Mouse (Mus musculus): ENCODE data around the gene Wars2. TPM values are rescaled to one million over a fixed set of nuclear protein-coding genes. Genes with fewer than 3 reads are reported as not detected.

Wars2 gene
- polyA plus RNA-seq, 1 experiment from 2014 or later, result 10.9 TPM

DNA sequence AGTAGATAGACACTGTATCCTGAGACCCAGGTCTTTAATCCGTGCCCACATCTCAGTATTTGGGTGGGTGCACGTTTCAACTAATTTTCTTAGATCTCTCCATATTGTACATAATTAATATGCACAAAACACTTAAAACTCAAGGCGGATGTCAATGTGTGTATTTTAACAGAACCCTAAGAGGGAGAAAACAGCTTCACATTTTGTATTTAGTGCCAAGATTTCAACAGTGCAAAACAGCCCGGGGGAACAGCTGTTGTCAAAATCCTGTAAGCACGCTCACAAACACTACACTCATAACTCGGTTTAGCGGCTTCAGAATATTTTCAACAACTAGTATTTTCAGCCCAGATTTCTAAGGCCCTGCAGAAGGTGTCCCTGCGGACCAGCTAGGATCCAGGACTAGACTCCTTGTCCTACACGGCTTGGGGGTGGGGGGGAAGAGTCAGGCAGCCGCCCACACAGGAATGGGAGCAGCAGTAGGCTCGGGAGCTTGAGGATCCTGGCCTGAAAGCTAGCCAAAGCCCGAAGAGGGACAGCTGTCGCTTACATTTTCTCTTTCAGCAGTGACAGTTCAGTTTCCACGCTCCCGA is 113.8 kb downstream of the Wars2 start:
- 2% methylated on average over 15 of the region's 15 CpGs for WGBS
- Histone ChIP-seq H3K4me2 (ENCODE audit: low read length) (no peak overlapping the region), H3K27ac (ENCODE audit: low read depth) (no peak overlapping the region), H3K9ac (ENCODE audit: low read length) (no peak overlapping the region), H3K27me3 (replicated peaks; ENCODE audit: control insufficient read depth, insufficient read depth, low read length) (peaks cover 99% of the 10 kb centered on the region), H3K4me3 (ENCODE audit: low read depth, low read length) (no peak overlapping the region), H3K9me3 (ENCODE audit: control insufficient read depth, low read length) (no peaks in the 10 kb centered on the region), H3K4me1 (replicated peaks; ENCODE audit: control insufficient read depth, insufficient read depth, low read length) (peaks cover 7% of the 10 kb centered on the region; the same call in 1 of the 2 replicates), H3K36me3 (ENCODE audit: control insufficient read depth, insufficient read depth, low read length) (no peaks in the 10 kb centered on the region)
- ATAC-seq (replicated peaks; ENCODE audit: low FRiP score, low TSS enrichment, low read depth), result no peak
- DNase-seq (ENCODE audit: low spot score), result peak; percentile 81

DNA sequence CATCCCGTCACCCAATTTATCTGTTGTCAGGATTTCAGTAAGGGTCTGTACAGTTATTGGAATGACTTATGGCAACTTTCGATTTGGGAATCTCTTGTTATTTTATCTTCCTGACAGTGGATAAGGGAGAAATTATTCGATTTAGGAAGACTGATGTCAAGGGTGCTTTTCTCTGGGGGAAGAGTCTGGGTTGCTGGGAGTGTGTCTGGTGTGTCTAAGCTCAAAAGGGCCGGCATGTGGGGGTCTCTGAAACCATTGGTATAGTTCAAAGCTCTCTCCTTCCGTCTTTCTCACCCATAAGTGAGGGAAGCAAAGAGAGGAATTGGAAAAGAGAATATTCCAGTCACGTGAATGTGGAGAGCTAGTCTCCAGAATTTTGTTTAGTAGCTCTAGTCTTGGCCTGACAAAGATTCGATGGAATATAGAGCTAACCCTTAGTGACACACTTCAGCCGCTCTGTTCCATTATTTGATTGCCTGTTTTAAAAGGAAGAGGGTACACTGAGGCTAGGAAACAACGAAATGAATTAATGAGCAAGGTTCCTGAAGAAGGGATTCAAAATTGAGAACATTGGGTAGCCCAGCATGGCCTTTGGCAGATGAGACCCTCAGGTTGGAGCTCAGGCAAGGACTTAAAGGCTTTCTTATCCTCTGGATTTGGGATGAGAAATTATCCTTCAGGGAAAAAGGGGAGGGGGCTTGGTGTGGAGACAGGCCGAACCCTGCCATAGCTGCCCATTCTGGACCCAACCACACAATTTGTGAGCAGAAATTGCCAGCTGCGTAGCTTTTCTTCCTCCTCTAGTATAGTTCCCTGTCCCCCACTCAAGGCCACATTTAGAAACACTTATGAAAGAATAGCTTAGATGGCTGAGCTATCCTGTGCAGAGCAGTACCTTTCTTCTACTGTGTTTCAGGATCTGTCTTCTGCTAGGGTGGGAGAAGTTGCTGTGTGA is 114.8 kb downstream of the Wars2 start:
- no peak overlapping the region for H3K4me2 ChIP-seq (ENCODE audit: low read length)
- WGBS, result 5% methylated on average over 11 of the region's 11 CpGs
- H3K4me3 ChIP-seq (ENCODE audit: low read depth, low read length), result no peak overlapping the region
- ATAC-seq (replicated peaks; ENCODE audit: low FRiP score, low TSS enrichment, low read depth) (no peak), DNase-seq (ENCODE audit: low spot score) (peak; percentile 60)
- H3K27me3 ChIP-seq (replicated peaks; ENCODE audit: control insufficient read depth, insufficient read depth, low read length), result peaks cover 99% of the 10 kb centered on the region
- no peak overlapping the region for H3K27ac ChIP-seq (ENCODE audit: low read depth)
- H3K4me1 ChIP-seq (replicated peaks; ENCODE audit: control insufficient read depth, insufficient read depth, low read length), result peaks cover 7% of the 10 kb centered on the region; the same call in 1 of the 2 replicates
- no peak overlapping the region for H3K9ac ChIP-seq (ENCODE audit: low read length)
- H3K36me3 ChIP-seq (ENCODE audit: control insufficient read depth, insufficient read depth, low read length), result no peaks in the 10 kb centered on the region
- H3K9me3 ChIP-seq (ENCODE audit: control insufficient read depth, low read length), result no peaks in the 10 kb centered on the region

GRCm38 (mm10) chr3:99256366-99256750 is 115.5 kb downstream of the Wars2 start:
- WGBS, result 2% methylated on average over 11 of the region's 11 CpGs

GRCm38 (mm10) chr3:99256766-99257165 is 115.9 kb downstream of the Wars2 start:
- Histone ChIP-seq H3K9ac (ENCODE audit: low read length) (no peak overlapping the region), H3K27me3 (replicated peaks; ENCODE audit: control insufficient read depth, insufficient read depth, low read length) (peaks cover 99% of the 10 kb centered on the region), H3K36me3 (ENCODE audit: control insufficient read depth, insufficient read depth, low read length) (no peaks in the 10 kb centered on the region), H3K27ac (ENCODE audit: low read depth) (no peak overlapping the region), H3K4me2 (ENCODE audit: low read length) (no peak overlapping the region), H3K9me3 (ENCODE audit: control insufficient read depth, low read length) (no peaks in the 10 kb centered on the region), H3K4me1 (replicated peaks; ENCODE audit: control insufficient read depth, insufficient read depth, low read length) (peaks cover 7% of the 10 kb centered on the region; the same call in 1 of the 2 replicates), H3K4me3 (ENCODE audit: low read depth, low read length) (no peak overlapping the region)
- whole genome bisulfite sequencing, result 2% methylated on average over 20 of the region's 20 CpGs
- ATAC-seq (replicated peaks; ENCODE audit: low FRiP score, low TSS enrichment, low read depth), result no peak
- DNase-seq (ENCODE audit: low spot score), result peak; percentile 71

More at GRCm38 (mm10) chr3:99256366-99256750, 115.5 kb downstream of the Wars2 start:
- Histone ChIP-seq H3K27me3 (replicated peaks; ENCODE audit: control insufficient read depth, insufficient read depth, low read length) (peaks cover 99% of the 10 kb centered on the region), H3K36me3 (ENCODE audit: control insufficient read depth, insufficient read depth, low read length) (no peaks in the 10 kb centered on the region), H3K4me3 (ENCODE audit: low read depth, low read length) (no peak overlapping the region), H3K9me3 (ENCODE audit: control insufficient read depth, low read length) (no peaks in the 10 kb centered on the region), H3K27ac (ENCODE audit: low read depth) (no peak overlapping the region), H3K4me2 (ENCODE audit: low read length) (no peak overlapping the region), H3K4me1 (replicated peaks; ENCODE audit: control insufficient read depth, insufficient read depth, low read length) (peaks cover 7% of the 10 kb centered on the region; the same call in 1 of the 2 replicates), H3K9ac (ENCODE audit: low read length) (no peak overlapping the region)
- DNase-seq (ENCODE audit: low spot score) (peak; percentile 63), ATAC-seq (replicated peaks; ENCODE audit: low FRiP score, low TSS enrichment, low read depth) (no peak)

DNA sequence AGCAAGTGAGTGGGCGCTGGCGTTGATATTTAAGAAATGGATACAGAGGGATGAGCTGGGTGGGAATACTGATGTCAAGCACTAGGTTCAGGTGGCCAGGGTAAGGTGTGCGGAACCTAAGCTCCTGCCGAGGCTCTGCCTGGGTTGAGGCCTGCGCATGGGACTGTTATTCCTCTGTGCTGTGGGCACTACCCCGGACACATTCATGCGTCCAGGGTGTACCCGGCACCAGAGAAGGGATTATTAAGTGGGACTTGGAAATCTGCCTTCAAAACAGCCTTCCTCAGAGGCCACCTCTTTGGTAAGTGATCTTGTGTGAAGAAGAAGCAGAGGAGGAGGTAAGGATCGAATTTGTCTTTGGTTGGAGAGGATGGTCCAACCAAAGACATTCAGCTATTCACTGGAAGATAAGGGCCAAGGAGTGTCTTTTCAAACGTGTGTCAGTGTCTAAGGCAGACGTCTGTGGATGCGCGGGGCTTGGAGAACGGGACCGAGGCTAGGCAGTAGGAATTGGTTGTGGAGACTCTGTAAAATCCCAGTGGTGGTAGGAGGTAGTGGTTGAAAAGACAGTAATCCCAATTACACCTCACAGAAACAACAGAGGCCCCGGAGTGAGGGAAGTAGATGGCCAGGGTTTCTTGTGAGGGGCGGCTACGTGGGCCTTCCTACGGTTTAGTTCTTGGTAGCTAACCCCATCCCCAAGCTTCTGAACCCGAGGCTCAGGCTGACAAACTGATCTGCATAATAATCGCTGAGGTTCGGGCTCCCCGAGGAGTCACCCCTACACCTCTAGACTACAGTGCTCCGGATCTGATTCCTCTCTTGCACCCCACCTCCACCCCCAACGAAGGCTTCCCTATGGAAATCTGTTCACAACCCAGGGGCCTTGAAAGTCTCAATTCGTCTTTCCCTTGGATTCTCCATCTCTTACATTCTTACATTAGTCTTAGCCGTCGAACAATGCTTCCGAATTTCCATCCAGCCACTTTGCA is 117.0 kb downstream of the Wars2 start:
- Histone ChIP-seq H3K27me3 (replicated peaks; ENCODE audit: control insufficient read depth, insufficient read depth, low read length) (peaks cover 99% of the 10 kb centered on the region), H3K9me3 (ENCODE audit: control insufficient read depth, low read length) (no peaks in the 10 kb centered on the region), H3K36me3 (ENCODE audit: control insufficient read depth, insufficient read depth, low read length) (no peaks in the 10 kb centered on the region), H3K9ac (ENCODE audit: low read length) (no peak overlapping the region), H3K4me1 (replicated peaks; ENCODE audit: control insufficient read depth, insufficient read depth, low read length) (peaks cover 7% of the 10 kb centered on the region; the same call in 1 of the 2 replicates), H3K4me2 (ENCODE audit: low read length) (no peak overlapping the region), H3K4me3 (ENCODE audit: low read depth, low read length) (no peak overlapping the region), H3K27ac (ENCODE audit: low read depth) (no peak overlapping the region)
- DNase-seq (ENCODE audit: low spot score) (peak; percentile 62), ATAC-seq (replicated peaks; ENCODE audit: low FRiP score, low TSS enrichment, low read depth) (no peak)
- WGBS, result 2% methylated on average over 29 of the region's 29 CpGs

DNA sequence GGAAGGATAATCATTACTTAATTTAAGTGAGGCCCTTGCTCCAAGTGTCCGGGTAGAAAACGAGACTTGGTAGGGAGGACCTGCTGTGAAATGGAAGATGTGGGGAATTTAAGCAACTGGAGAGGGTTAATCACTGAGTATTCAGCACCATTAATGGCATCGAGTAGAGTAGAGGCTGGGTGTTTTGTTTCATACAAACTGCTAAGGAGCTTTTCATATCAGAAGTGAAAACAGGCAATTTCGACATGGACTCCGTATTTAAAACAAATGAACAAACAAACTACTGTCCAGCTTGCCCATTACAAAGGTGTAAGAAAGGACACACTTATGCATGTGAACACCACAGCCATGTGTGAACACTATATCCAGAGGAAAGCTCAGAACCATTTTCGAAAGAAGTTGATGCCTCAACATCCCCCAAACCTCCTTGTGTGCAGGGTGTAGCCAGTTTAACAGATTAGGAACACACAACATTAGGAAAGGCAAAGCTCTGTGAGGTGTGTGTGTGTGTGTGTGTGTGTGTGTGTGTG is 118.9 kb downstream of the Wars2 start:
- WGBS, result 8% methylated on average over 6 of the region's 6 CpGs
- DNase-seq (ENCODE audit: low spot score) (no peak), ATAC-seq (replicated peaks; ENCODE audit: low FRiP score, low TSS enrichment, low read depth) (no peak)
- H3K4me2 ChIP-seq (ENCODE audit: low read length), result no peak overlapping the region
- H3K9me3 ChIP-seq (ENCODE audit: control insufficient read depth, low read length), result no peaks in the 10 kb centered on the region
- H3K27me3 ChIP-seq (replicated peaks; ENCODE audit: control insufficient read depth, insufficient read depth, low read length), result peaks cover 100% of the 10 kb centered on the region
- H3K36me3 ChIP-seq (ENCODE audit: control insufficient read depth, insufficient read depth, low read length), result no peaks in the 10 kb centered on the region
- H3K4me1 ChIP-seq (replicated peaks; ENCODE audit: control insufficient read depth, insufficient read depth, low read length), result no peaks in the 10 kb centered on the region
- no peak overlapping the region for H3K27ac ChIP-seq (ENCODE audit: low read depth)
- H3K9ac ChIP-seq (ENCODE audit: low read length), result no peak overlapping the region
- no peak overlapping the region for H3K4me3 ChIP-seq (ENCODE audit: low read depth, low read length)

DNA sequence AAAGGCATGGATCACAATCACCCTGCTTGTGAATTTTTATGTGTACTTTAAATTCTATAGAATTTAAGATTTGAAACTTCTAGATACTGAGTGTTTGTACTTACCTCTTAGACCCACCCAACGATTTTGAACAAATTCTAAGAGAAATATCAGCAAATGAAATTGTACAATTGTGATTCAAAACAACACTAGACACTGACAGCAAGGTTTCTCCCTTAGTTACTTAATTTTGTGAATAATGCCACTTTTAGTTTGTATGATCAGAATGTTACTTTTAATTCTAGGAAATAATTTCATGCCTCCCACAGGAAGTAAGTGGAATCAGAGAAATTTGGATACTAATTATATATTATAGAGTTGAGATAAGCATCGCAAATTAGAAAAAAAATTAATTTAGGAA is 119.5 kb downstream of the Wars2 start:
- DNase-seq (ENCODE audit: low spot score) (no peak), ATAC-seq (replicated peaks; ENCODE audit: low FRiP score, low TSS enrichment, low read depth) (no peak)
- H3K4me2 ChIP-seq (ENCODE audit: low read length), result no peak overlapping the region
- peaks cover 100% of the 10 kb centered on the region for H3K27me3 ChIP-seq (replicated peaks; ENCODE audit: control insufficient read depth, insufficient read depth, low read length)
- H3K27ac ChIP-seq (ENCODE audit: low read depth), result no peak overlapping the region
- no peaks in the 10 kb centered on the region for H3K4me1 ChIP-seq (replicated peaks; ENCODE audit: control insufficient read depth, insufficient read depth, low read length)
- H3K36me3 ChIP-seq (ENCODE audit: control insufficient read depth, insufficient read depth, low read length), result no peaks in the 10 kb centered on the region
- no peaks in the 10 kb centered on the region for H3K9me3 ChIP-seq (ENCODE audit: control insufficient read depth, low read length)
- WGBS, result 41% methylated on average over 2 of the region's 2 CpGs
- no peak overlapping the region for H3K4me3 ChIP-seq (ENCODE audit: low read depth, low read length)
- H3K9ac ChIP-seq (ENCODE audit: low read length), result no peak overlapping the region

DNA sequence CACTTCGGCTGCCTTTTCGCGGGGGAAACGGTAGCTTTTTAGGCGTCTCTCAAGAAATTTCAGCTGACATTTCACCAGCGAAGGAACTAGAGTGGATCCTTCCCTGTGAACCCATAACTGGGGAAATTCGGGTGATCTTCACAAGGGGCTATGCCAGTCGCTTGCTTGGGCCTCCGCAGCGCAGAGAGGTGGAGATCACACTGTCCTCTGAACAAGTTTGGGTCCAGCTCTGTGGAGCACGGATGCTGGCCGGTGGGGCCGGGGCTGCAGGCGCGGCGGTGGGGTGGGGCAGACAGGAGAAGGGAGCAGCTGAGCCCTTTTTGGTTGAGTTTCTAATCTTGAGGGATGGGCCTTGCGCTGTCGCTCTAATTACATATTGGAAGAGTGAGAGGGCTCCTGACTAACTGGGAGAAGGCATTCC is 120.5 kb downstream of the Wars2 start:
- H3K36me3 ChIP-seq (ENCODE audit: control insufficient read depth, insufficient read depth, low read length), result no peaks in the 10 kb centered on the region
- no peaks in the 10 kb centered on the region for H3K9me3 ChIP-seq (ENCODE audit: control insufficient read depth, low read length)
- H3K27me3 ChIP-seq (replicated peaks; ENCODE audit: control insufficient read depth, insufficient read depth, low read length), result peaks cover 100% of the 10 kb centered on the region
- H3K9ac ChIP-seq (ENCODE audit: low read length), result no peak overlapping the region
- peak; percentile 67 for DNase-seq (ENCODE audit: low spot score)
- H3K4me3 ChIP-seq (ENCODE audit: low read depth, low read length), result no peak overlapping the region
- H3K27ac ChIP-seq (ENCODE audit: low read depth), result no peak overlapping the region
- WGBS, result under 1% methylated on average over 18 of the region's 18 CpGs
- H3K4me2 ChIP-seq (ENCODE audit: low read length), result no peak overlapping the region
- no peak for ATAC-seq (replicated peaks; ENCODE audit: low FRiP score, low TSS enrichment, low read depth)
- H3K4me1 ChIP-seq (replicated peaks; ENCODE audit: control insufficient read depth, insufficient read depth, low read length), result no peaks in the 10 kb centered on the region

Data from intestine, embryonic 14.5 days (tissue).